Mouse (Mus musculus): Measurements from ENCODE around the gene Naa11.
A peak's percentile ranks its signal among the peaks of the same experiment; 100 is the strongest.

Gene Naa11

DNA sequence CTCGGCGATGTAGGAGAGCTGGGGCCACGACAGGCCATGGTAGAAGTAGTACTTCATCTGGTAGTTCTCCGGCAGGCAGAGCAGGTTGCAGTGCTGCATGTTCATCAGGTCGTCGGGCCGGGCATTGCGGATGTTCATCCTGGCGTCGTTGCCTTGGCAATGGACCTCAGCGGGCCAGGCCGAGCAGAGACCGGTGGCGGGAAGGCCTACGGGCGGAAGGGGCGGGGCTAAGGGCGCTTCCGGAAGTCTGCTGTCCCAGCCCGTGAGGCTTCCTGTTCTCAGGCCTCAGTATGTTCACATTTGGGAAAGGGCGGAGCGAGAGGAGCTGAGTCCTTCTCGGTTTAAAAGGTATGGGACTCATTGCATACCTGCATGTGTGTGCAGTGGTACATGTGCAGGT is at the start of gene Naa11:
Naa11 (minus strand) TSS at position 220 of the 400 bp plus-strand sequence.
- DNase-seq, result no peak

DNA sequence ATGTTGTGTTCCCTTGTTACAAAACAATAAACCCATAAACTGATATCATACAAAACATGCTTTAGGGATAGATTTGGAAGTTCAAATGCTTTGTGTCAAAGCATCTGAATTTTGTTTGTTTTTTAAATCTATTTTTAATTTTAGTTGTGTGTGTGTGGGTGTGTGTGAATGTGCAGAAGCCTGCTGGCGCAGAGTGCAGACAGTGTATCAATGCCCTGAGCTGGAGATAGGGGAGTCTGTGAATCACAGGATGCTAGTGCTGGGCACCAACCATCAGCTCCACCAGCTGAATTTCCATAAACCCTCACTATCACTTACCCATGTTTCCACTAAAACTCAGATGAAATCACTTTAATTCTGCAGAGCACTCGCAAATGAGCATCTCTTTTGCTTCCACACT is 40.3 kb upstream of the Naa11 start:
- no peak for DNase-seq

DNA sequence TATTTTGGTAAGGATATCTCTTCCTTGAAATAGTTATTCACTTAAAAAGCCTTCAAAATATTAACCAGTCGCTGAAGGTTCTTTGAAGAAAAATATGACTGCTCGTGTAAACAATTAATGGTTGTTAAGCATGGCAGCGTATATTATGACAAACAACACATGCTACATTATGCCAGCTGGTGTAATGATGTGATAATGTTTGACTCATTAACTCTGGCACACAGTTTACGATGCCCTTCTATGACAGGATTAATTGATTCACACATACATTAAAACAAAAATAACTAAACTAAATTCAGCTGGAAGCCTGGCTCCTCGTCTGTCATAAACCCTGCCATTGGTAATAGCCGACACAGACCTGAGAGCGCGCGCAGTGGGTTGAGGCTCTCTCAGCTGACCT is 37.8 kb upstream of the Naa11 start:
- DNase-seq, result no peak

DNA sequence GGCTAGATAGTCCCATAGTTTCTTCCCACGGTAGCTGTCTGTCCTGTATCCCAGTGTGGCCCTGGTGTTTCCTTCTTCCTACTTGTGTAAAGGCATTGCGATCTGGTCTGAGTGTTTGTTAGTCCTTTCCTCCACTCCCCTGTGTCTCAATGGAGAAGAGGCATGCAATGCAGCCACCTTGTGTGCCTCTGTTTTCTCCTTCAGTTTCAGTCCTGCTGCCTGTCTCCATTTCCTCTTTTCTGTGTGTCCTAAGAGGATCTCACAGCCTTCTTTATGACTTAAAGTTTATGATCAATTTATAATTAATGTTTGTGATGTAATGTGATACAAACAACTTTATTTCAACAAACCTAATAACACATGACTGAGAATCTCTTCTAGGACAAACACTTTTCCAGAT is 29.5 kb upstream of the Naa11 start:
- DNase-seq, result no peak

DNA sequence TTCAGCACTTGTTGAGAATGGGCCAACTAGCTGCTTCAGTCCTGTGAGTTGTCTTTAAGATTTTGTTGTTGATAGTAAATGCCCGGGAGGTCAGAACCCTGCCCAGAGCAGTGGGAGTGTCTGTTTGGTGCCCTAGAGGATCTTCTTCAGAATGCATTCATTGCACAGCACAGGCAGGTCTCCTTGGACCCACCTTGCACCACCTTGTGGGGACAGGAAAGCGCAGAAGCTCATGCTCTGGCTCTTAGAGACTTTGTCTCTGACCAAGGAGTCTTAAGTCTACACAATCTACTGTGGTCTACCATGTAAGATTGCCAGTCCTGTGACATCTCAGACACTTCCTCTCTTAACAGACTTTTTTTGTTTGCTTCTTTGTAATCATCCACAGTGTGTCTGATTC is 25.0 kb upstream of the Naa11 start:
- no peak for DNase-seq

DNA sequence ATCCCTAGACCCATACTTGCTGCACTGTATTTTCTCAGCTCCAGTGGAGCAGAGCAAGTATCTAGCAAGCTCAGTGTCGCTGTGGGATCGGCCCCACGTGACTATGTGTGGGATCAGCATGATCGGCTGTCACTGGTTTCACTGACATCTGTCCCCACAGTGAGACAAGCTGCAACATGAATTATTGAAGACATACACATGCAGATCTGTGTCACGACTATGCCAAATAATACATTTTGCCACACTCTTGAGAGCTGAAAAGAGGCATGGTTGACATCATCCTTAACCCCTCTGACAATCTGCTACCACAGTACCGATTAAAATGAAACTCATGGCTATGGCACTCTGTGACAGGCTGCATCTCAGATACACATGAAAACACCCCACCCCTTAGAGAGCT is 23.7 kb upstream of the Naa11 start:
- no peak for DNase-seq

DNA sequence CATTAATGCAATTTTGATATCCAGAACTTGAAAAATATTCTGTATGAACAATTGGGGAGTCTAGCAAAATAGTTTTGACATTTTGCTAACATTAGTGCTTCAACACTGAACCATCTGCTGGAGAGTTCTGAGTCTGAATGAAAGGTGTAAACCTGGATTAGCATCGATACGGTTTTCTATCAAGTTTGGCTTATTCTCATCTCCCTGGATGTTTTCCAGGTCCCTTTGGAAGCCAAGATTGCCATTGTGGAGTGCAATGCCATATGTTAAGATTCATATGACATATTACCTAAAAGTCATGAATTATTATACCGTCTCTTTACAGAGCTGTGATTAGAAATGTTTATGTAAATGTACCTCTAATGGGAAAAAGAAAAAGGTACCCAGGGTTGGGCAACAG is 21.5 kb upstream of the Naa11 start:
- no peak for DNase-seq

DNA sequence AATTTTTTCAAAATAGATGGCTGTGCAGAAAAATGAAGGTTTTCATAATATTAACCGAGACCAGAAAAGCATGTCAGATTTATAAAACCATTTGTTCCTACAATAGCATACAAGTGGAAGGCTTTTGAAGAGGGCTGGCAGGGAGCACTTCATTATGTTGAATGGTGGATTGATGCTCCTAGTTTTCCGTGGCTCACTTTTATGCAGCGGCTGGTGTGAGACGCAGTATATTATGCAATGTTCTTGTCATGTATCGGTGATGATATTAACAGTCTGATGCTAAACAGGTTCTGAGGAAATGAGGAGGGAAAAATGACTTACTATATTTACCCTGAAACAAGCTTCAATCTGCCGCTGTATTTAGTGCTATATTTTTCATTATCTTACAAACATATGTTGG is 18.0 kb upstream of the Naa11 start:
- no peak for DNase-seq

DNA sequence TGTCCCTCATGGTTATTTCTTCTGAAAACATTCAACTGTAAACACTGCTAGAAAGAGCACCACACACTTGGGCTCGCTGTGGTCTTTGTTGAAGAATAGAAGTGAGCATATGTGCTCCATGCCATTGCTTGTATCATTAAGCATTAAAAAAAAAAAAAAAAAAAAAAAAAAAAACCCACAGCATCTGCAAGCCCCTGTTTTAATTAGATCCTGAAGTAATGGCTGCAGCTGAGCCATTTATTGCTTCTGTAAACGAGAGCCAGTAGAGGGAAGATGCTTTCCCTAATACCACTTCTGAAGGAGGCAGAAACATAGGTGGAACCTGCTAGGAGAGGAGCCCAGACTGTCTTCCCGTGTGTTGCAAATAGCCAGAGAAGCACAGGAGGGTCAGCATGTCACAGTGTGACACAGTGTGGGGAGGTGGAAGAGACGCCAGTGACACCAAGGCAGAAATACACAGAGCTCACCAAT is 17.1 kb upstream of the Naa11 start:
- DNase-seq, result no peak

DNA sequence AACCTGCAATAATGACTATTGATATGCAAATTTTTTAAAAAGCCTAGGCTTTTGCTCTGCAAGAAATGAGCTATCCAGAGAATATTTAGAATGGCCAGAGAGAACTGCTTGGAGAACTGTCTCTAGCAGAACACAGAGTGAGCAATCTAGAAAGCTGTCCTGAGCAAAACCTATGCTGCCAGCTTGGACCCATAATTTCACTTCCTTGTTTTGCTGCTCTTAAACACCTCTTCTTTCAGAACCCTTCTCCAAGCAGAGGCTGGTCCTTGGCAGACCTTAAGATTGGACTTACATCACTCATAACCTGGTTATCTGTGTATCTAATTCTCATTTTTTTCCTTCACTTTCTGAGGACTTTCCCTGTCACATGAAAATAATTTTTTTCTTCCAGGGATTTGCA is 8.9 kb upstream of the Naa11 start:
- no peak for DNase-seq

DNA sequence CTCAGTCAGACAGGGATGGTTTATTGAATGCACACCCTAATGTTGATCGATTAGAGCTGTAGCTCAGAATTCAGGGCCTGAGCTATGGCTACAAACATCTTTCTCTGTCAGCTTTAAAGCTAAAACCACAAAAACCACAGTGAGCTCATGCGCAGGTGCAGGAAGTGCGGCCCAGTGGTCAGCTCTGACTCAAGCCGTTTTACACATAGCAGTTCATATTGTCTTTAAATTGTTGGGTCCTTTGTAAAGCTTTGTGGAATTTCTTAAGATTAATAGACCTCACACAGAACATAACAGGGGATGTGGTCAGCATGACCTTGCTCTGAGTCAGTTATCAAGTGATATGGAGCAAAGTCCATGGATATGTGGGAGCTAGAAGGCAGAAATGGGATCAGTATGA is 5.4 kb upstream of the Naa11 start:
- no peak for DNase-seq

DNA sequence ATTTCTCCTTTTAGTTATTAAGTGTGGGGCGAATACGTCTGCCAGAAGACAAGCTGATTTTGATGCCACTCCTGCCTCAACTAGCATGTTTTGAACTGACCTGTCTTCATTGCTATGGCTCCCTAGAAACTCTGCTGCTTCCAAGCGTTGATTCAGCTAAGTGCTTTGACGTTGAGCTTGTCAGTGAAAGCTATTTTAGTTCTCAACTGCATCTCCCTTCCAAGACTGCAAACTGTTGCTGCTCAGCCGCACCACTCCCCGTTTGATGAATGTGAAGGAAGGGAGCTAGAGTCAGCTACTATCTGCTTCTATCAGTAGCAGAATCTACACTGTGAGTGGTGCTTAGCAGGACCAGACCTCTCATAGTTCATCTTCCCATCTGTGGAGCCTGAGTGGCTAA is 4.6 kb downstream of the Naa11 start:
- DNase-seq, result no peak

DNA sequence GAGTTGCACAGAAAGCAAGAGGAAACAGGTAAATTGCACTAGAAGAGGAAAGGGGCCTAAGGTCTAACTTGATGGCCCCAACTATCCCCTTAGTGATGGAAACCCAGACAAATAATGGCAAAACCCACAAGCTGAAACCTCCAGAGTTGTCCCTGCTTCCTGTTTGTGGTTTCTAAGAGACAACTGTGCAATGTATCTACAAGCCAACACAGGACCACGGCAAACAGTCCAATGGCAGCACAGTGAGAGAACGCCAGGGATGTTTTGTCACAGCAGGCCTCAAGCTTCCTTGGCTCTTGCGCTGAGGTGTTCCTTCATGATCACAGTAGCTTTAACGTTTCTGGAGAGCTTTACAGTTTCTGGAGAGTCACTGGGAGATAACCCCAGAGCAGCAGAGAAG is 7.8 kb downstream of the Naa11 start:
- DNase-seq, result no peak

DNA sequence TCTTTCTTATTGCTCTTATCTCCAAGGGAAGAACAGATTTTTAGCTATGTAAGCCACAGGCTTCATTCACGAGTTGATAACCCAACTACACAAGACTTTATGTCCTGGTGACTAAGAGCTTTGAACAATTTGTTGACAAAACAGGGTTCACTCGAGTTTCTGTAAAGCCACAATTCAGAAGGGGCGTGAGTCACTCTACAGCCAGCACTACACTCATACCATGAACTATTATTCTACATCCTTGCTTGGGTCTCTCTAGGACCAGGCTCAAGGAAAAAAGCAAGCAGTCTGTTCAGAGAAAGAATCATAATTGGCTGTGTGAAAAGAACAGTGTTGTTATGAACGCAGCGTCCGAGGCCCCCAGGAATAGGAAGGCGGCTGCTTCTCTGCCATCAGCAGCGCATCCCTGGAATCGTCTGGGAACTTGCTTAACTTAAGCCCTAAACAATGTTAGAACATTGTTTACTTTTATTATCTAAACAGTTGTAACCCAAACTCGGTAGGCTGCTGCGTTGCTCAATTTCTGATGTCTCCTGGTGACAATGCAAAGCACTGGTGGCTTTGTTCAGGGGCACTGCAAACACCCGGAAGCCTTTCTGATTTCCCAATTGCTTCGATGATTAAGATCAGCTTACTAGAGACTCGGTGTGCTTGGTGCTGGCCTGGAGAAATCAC is 9.5 kb downstream of the Naa11 start:
- DNase-seq, result no peak

DNA sequence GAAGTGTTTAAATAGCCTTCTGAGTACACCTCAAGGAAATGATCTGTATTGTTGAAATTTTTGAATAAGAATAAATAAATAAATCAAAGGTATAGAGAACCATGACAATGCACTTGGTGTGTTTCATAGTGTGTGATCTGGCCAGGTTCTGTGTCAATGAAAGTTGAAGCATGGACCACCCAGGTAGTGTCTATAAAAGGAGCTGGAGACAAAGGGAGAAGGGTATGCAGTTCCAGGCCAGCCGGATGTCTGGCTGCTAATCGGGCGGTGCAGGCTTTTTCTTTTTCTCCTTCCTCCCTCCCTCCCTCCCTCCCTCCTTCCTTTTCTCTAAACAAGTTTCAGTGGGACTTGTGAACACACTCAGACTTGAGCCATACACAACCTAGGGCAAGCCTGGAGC is 12.2 kb downstream of the Naa11 start:
- no peak for DNase-seq

DNA sequence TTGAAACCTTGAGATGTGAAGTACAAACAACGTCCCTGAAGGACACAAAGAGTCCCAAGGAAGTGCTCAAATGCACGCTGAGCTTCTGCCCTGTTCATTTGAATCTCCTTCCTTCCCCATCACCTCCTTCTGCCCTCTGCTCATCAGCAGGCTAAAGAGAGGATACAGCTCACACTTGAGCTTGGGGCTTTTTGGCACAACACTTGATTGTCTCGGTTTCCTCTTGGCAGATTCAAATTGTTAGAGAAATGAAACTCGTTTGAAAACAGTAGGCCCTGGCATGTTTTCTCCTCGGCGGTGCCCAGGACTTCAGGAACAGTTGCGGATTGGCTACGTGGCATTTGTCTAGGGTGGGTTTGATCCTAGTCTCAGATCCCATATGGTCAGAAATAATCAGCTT is 27.4 kb downstream of the Naa11 start:
- DNase-seq, result no peak

DNA sequence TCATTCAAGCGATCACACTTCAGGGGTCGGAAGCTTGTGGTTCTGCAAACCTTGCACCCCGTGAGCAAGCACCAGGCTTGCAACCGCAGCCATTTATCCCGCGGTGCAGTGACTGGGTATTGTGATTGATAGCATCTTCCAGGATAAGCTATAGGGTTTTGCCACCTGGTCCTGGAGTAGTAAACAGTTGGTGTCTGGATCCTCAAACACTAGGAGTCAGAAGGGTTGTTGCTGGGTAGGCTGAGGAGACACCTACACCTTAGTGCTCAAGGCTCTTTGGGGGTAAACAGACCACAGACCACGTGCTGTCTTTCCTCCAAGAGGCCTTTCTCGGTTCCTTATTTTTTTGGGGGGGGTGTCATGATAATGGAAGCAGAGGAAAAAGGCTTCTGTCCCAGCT is 27.9 kb downstream of the Naa11 start:
- no peak for DNase-seq

DNA sequence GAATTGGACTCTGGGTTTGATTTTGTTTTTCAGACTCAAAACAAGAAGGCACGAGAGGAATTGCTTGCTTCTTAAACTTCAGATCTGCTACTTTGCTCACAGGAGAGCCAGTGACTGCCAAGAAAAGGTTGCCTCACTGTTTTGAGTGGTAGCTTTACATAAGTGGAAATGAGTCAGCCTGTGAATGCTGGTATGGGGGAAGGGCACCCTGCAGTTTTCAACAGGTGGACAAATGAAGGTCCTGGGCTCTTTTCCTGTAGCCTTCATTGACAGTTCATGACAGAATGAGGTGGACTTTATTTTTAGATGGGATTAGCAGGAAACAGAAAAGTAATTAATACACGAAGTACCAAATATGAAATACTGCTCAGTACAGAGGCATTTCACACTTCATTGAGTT is 29.6 kb downstream of the Naa11 start:
- no peak for DNase-seq

DNA sequence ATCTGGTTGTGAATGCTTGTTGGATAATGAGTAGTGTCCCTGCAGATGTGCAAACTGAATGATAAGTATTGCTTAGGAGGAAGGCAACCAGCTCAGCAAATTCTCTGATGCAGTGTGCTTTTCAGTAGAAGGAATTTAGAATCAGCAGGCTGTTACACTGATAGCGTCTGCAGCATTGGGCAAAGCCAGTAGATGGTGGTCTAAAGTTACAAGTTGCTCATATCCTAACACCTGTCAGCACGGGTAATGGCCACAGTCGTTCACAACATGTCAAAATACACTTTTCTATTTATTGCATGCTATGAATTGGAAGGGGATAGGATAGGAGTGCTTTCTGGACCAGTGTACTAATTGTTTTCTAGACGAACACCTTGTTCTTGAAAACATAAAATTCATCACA is 33.1 kb downstream of the Naa11 start:
- DNase-seq, result no peak

DNA sequence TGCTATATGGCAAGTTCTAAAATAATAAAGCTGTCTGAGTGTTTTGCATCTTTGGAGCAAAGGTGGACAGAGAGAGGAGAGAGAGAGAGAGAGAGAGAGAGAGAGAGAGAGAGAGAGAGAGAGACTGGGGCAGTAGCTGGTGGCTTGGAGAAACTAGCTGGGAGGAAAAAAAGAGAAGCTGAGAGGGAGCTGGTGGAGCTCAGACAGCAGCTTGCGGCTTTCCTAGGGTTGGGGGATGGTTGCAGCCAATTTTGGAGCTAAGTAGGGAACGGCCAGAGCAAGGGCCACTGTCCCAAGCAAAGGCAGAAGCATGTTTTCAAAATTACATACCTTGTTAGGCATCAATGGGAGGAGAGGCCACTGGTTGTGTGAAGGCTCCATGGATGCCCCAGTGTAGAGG is 36.0 kb downstream of the Naa11 start:
- DNase-seq, result no peak

DNA sequence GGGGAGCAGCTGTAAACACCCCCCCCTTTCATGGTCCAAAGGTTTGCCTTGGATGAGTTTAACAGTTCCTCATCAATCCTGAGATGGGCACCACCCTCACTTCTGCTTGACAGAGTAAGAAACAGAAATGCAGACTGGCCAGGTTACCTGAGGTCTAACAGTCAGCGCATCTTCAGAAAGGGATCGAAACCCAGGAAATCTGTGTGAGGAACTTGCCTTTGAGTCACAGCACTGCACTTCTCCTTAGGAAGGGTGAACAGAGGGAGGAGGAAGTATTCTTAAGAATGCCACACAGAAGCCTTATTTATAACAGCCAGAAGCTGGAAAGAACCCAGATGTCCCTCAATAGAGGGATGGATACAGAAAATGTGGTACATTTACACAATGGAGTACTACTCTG is 37.0 kb downstream of the Naa11 start:
- DNase-seq, result no peak

DNA sequence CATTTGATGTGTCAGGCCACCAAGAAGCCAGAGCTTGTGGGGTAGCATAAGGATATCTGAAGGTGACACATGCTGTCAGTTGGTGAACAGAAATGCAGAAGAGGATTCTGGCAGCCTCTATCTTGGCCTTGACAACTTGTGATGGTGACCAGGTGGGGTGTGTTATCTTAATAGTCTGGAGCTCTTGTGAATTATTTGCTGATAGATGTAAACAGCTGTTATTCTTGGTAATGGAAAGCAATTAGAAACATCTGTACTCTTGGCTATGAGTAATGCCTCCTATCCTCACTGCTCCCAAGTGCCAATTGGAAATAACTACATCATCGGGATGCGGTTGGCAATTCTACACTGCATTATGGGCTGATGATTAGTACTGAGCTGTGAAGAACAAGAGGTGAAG is 43.4 kb downstream of the Naa11 start:
- peak; percentile 27 for DNase-seq

DNA sequence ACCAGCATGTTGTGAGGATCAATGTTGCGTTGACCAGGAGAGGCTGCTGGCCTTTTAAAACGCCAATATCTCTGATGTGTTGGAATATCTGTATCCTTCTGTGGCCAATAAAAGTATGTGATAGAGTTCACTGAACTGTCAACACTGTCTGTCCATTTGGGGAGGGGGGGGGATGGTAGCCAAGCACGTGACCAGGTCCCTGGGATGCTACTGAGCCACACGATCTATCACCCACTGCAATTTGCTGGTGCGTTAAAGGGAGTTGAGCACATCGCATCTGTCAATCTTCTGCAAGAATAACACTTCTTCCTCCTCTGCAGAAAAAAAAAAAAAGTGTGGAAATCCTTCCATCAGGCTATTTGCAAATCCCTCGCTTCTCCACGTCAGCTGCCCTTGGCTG is 43.9 kb downstream of the Naa11 start:
- DNase-seq, result no peak

DNA sequence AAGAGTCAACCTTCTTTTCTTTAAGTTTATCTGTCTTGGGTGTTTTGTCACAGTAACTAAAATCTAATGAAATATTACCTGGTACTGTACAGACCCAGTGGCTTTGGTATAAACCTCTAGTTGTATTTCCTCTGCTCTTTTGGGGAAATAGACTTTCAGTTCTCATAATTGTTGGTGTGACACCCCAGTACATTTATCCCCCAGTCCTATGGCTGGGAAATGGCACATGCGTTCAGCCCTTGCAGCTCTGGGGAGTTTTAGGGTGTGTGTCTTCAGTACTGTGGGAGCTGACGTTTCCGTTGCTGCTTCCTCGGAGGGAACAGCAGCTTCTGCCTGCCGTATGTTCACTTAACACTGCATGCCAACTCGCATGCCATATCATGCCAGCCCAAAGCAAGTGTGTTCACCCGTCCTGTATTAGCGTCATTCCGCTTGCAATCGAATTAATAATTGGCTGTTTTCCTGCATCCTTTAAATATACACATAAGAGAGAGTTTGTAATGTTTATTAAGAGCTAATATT is 46.4 kb downstream of the Naa11 start:
- DNase-seq, result no peak

DNA sequence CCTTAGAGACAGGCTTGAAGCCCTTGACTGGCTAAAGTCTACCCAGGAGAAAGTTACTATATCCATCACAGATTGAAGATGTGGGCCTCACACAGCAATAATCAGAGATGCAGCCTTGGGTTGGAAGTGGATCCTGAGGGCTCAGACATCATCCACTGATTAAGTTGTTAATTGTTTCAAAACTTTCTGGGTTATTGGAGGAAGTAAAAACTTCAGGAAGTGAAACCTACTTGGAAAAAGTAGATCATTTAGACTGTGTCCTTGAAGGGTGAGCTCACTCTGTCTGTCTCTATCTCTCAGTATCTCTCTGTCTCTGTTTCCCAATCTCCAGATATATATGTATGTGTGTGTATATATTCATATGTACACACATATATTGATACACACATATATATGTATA is 47.0 kb downstream of the Naa11 start:
- no peak for DNase-seq

All from kidney, postnatal 10 days (tissue).